Mouse (Mus musculus) small intestine, adult 2 months (tissue): Measurements from ENCODE around the gene Lhx1. TPM values are rescaled to one million over a fixed set of nuclear protein-coding genes. Genes with fewer than 3 reads are reported as not detected.

Experiments
- H3K27ac ChIP-seq: fragments of 200-500 bp; 2 replicates; pipeline ENCODE4 v1.5.1; 2012; ENCODE audit warnings: low read depth, low read length, control low read depth, inconsistent platforms; ENCODE audit not compliant: insufficient read depth
- H3K27me3 ChIP-seq: fragments of 200-500 bp; 2 replicates; pipeline ENCODE4 v1.6.1; 2012; ENCODE audit warnings: mild to moderate bottlenecking, moderate library complexity, low read length, inconsistent platforms; ENCODE audit not compliant: control insufficient read depth, insufficient read depth
- H3K36me3 ChIP-seq: fragments of 200-500 bp; 2 replicates; pipeline ENCODE4 v1.6.1; 2012; ENCODE audit warnings: mild to moderate bottlenecking, low read length, control low read depth, inconsistent platforms; ENCODE audit not compliant: control insufficient read depth, insufficient read depth
- H3K4me1 ChIP-seq: fragments of 200-500 bp; 2 replicates; pipeline ENCODE4 v1.6.1; 2012; ENCODE audit warnings: low read length, inconsistent platforms, mixed read lengths; ENCODE audit not compliant: control insufficient read depth, insufficient read depth, insufficient read length
- H3K4me3 ChIP-seq: fragments of 200-500 bp; 2 replicates; pipeline ENCODE4 v1.5.1; 2012; ENCODE audit warnings: low read depth, mild to moderate bottlenecking, control low read depth, inconsistent platforms, low read length, moderate library complexity
- CTCF ChIP-seq: fragments of 200-500 bp; IDR thresholded peaks from 2 replicates; pipeline ENCODE4 v1.5.1; 2012; ENCODE audit warnings: low read depth, mild to moderate bottlenecking, control low read depth, inconsistent platforms, low read length, moderate library complexity, mixed read lengths; ENCODE audit not compliant: insufficient replicate concordance, insufficient read length; ENCODE audit errors: extremely low read depth
- POLR2A ChIP-seq: fragments of 200-500 bp; IDR thresholded peaks from 2 replicates; pipeline ENCODE4 v1.6.1; 2012; ENCODE audit warnings: low read depth, mild to moderate bottlenecking, control low read depth, inconsistent platforms, low read length, moderate library complexity
- WGBS: fragments of 180-500 bp; shearing (Covaris S2); methylation state at CpG from one replicate; pipeline ENCODE4 v1.1.7; 2018; 5-methylcytosine and 5-hydroxymethylcytosine counted together
- polyA plus RNA-seq: library from polyadenylated mRNA; depleted of rRNA; stranded (reverse); fragments of >200 nt; gene quantifications from 2 replicates; pipeline ENCODE4 v1.2.3, GENCODE M21; 2012

Gene Lhx1
- polyA plus RNA-seq, 1 experiment, result 0.49 TPM

DNA sequence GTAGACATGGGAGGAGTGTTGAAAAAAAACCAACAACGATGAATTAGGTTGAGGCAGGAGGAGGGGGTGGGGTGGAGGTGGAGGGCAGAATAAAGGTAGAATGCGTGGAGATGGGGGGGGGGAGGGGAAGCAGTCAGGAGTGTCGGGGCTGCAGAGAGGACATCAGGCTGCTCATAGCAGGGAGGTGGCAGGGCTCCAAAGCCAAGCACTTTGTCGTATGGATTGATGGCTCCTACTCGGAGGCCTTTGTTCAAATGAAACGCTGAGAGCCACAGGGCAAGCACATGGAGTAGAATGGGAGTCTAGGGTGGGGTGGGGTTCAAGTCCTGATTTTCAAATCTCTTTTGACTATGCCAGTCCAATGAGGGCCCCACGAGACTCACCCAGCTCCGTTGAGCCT lies 41.4 kb upstream of the Lhx1 start:
- no peaks in the 10 kb centered on the region for H3K27me3 ChIP-seq

GRCm38 (mm10) chr11:84565224-84565623 lies 39.9 kb upstream of the Lhx1 start:
- no peaks in the 10 kb centered on the region for H3K4me1 ChIP-seq
- TF ChIP-seq POLR2A, result no peak
- TF ChIP-seq CTCF, result no peak
- no peak overlapping the region for H3K4me3 ChIP-seq
- H3K27me3 ChIP-seq, result no peaks in the 10 kb centered on the region
- WGBS, result 81% methylated on average over 3 of the region's 3 CpGs
- no peaks in the 10 kb centered on the region for H3K36me3 ChIP-seq
- no peak overlapping the region for H3K27ac ChIP-seq

More for the DNA sequence above, 41.4 kb upstream of the Lhx1 start:
- 48% methylated on average over 8 of the region's 8 CpGs for WGBS
- no peaks in the 10 kb centered on the region for H3K4me1 ChIP-seq
- no peak overlapping the region for H3K4me3 ChIP-seq
- no peaks in the 10 kb centered on the region for H3K36me3 ChIP-seq
- H3K27ac ChIP-seq, result no peak overlapping the region
- TF ChIP-seq POLR2A, result no peak
- TF ChIP-seq CTCF, result no peak

GRCm38 (mm10) chr11:84563360-84563759 lies 38.0 kb upstream of the Lhx1 start:
- no peak overlapping the region for H3K4me3 ChIP-seq
- H3K27me3 ChIP-seq, result no peaks in the 10 kb centered on the region
- no peaks in the 10 kb centered on the region for H3K36me3 ChIP-seq
- H3K4me1 ChIP-seq, result no peaks in the 10 kb centered on the region
- no peak for TF ChIP-seq CTCF
- TF ChIP-seq POLR2A, result no peak
- H3K27ac ChIP-seq, result no peak overlapping the region
- 51% methylated on average over 7 of the region's 7 CpGs for WGBS

- TF ChIP-seq POLR2A, result no peak
- no peak for TF ChIP-seq CTCF
- no peaks in the 10 kb centered on the region for H3K27me3 ChIP-seq
- H3K27ac ChIP-seq, result no peak overlapping the region
- 50% methylated on average over 9 of the region's 9 CpGs for WGBS
- H3K4me1 ChIP-seq, result no peaks in the 10 kb centered on the region
- no peak overlapping the region for H3K4me3 ChIP-seq
- H3K36me3 ChIP-seq, result no peaks in the 10 kb centered on the region
These were observed 37.5 kb upstream of the Lhx1 start for GRCm38 (mm10) chr11:84562758-84563347.

GRCm38 (mm10) chr11:84561546-84561945 lies 36.2 kb upstream of the Lhx1 start:
- Histone ChIP-seq H3K4me3 (no peak overlapping the region), H3K27me3 (no peaks in the 10 kb centered on the region), H3K36me3 (no peaks in the 10 kb centered on the region), H3K4me1 (no peaks in the 10 kb centered on the region), H3K27ac (no peak overlapping the region)
- no peak for TF ChIP-seq CTCF
- no peak for TF ChIP-seq POLR2A
- 73% methylated on average over 5 of the region's 5 CpGs for WGBS

- no peaks in the 10 kb centered on the region for H3K27me3 ChIP-seq
- H3K36me3 ChIP-seq, result no peaks in the 10 kb centered on the region
- H3K4me1 ChIP-seq, result no peaks in the 10 kb centered on the region
- 83% methylated on average over 14 of the region's 14 CpGs for WGBS
- H3K4me3 ChIP-seq, result no peak overlapping the region
- H3K27ac ChIP-seq, result no peak overlapping the region
- TF ChIP-seq POLR2A (no peak), CTCF (no peak)
These were observed 28.6 kb upstream of the Lhx1 start for GRCm38 (mm10) chr11:84553821-84554450.

DNA sequence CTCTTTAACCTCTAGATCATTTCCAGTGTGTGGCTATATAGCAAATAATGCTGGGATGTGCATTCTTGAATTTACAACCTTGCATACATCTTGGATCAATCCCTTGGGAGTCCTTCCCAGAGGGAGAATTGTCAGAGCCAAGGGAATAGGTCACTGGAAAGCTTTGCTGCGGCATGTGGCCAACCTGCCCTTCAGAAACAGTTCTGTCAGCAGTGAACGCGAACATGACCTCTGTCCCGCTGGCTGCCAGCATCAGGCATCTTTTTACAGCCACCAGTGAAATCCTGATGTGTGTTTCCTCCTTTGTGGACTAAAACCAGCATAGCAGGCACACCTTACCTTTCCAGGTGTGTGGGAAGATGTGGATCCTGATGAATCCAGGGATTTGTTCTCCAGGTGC lies 26.0 kb upstream of the Lhx1 start:
- 40% methylated on average over 4 of the region's 4 CpGs for WGBS
- H3K4me1 ChIP-seq, result no peaks in the 10 kb centered on the region

More for the DNA sequence above, 26.0 kb upstream of the Lhx1 start:
- H3K36me3 ChIP-seq, result no peaks in the 10 kb centered on the region
- H3K4me3 ChIP-seq, result no peak overlapping the region
- H3K27ac ChIP-seq, result no peak overlapping the region
- no peaks in the 10 kb centered on the region for H3K27me3 ChIP-seq
- TF ChIP-seq POLR2A (no peak), CTCF (no peak)
